Mouse (Mus musculus): ENCODE data around the gene Kif26a.

DNA sequence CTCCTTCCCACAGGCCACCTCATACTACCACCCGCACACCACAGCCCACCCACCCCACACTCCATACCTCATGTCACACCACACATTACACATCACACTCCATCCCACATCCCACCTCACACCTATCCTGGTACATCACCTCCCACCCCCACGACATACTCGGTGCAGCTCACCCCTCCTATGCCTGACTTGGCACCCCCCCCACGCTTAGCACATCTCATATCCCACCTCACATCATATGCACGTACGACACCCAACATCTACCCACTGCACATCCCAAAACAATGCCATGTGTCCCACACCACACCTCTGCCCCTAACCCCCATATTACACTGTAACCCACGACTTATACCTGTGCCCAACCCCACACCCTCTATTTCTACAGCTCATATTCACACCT, 69.5 kb downstream of the Kif26a start:
- TF ChIP-seq CTCF (IDR thresholded peaks at IDR 0.05; ENCODE audit: control insufficient read depth, insufficient read depth, insufficient replicate concordance, low read depth, low read length) (no peak), POLR2A (IDR thresholded peaks at IDR 0.05; ENCODE audit: control insufficient read depth, low read depth, low read length) (no peak)

Data from testis, adult 2 months (tissue).